Mouse (Mus musculus) erythroblast, embryonic 14.5 days (primary cell): ENCODE data around the gene Hspb3. TPM values are rescaled to one million over a fixed set of nuclear protein-coding genes. Genes with fewer than 3 reads are reported as not detected.

Experiments
- H3K27me3 ChIP-seq: 2 replicates; pipeline ENCODE4 v1.6.1; 2012; ENCODE audit warnings: inconsistent platforms; ENCODE audit not compliant: control insufficient read depth
- H3K36me3 ChIP-seq: 2 replicates; pipeline ENCODE4 v1.6.1; 2012; ENCODE audit warnings: mild to moderate bottlenecking, inconsistent platforms; ENCODE audit not compliant: control insufficient read depth
- H3K4me1 ChIP-seq: 2 replicates; pipeline ENCODE4 v1.6.1; 2012; ENCODE audit warnings: inconsistent platforms; ENCODE audit not compliant: control insufficient read depth
- H3K4me3 ChIP-seq: replicated peaks from 2 replicates; pipeline ENCODE3; 2012; ENCODE audit warnings: moderate library complexity, mild to moderate bottlenecking, inconsistent platforms
- H3K9me3 ChIP-seq: 2 replicates; pipeline ENCODE4 v1.6.1; 2012; ENCODE audit warnings: low read length, inconsistent platforms, mixed read lengths; ENCODE audit not compliant: control insufficient read depth
- GATA1 ChIP-seq: IDR thresholded peaks from 2 replicates; pipeline ENCODE4 v1.6.1; 2012; ENCODE audit warnings: low read length, inconsistent platforms, mixed read lengths
- TAL1 ChIP-seq: IDR thresholded peaks from 3 replicates; pipeline ENCODE4 v1.6.1; 2012; ENCODE audit warnings: low read length, inconsistent platforms, mixed read lengths
- polyA plus RNA-seq: library from polyadenylated mRNA; stranded (reverse); fragments of >175 nt; gene quantifications from 2 replicates; pipeline ENCODE4 v1.2.3, GENCODE M21; 2012

The Hspb3 gene
- polyA plus RNA-seq, 1 experiment: not detected

DNA sequence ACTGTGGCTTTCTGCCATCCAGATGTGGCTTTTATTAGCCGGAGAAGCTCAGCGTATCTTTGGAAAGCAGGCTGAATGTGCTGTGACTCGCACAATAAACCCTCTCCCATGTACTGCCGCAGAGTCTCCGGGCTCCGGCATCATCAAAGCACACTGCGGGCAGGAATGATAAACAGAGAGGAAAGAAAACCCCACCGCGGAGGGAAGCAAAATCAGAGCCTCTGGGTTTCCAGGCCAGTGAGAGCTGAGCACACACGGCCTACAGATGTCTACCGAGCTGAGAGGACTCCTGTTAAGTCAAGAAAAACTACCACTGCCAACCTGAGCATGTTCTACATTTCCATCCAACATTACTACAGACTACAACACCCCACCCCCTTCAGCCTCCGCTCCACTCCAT lies 50.1 kb downstream of the Hspb3 start:
- H3K4me1 ChIP-seq: peaks cover 39% of the 10 kb centered on the region
- peaks cover 25% of the 10 kb centered on the region for H3K27me3 ChIP-seq
- TF ChIP-seq GATA1 (no peak), TAL1 (no peak)
- no peaks in the 10 kb centered on the region for H3K9me3 ChIP-seq
- H3K4me3 ChIP-seq: no peak overlapping the region
- H3K36me3 ChIP-seq: peaks cover 8% of the 10 kb centered on the region

Other genes with a start within 250 kb of the Hspb3 start
- gene Snx18, start 45.1 kb downstream of the Hspb3 start, polyA plus RNA-seq: 0.07 TPM in 2 replicates
- 0.06 TPM in 1 of 2 replicates, not detected in the other for gene Arl15, start 130.8 kb upstream of the Hspb3 start, polyA plus RNA-seq